Mouse (Mus musculus): Measurements from ENCODE around the gene Ddx24.

GRCm38 (mm10) chr12:103407720-103408119 lies 17.9 kb downstream of the Ddx24 start, which contains the start of gene 9330161L09Rik:
- TF ChIP-seq TCF12 (IDR thresholded peaks at IDR 0.05; ENCODE audit: low read depth, low read length) = no peak
- TF ChIP-seq CTCF (conservative IDR thresholded peaks at IDR 0.05 in 1 of 2, IDR thresholded peaks at IDR 0.05 in 1 of 2; ENCODE audit: low read depth in 2 of 2, low read length in 2 of 2) = no peak
- no peak for TF ChIP-seq ZNF384 (IDR thresholded peaks at IDR 0.05; ENCODE audit: low read depth, low read length)
- TF ChIP-seq MXI1 (IDR thresholded peaks at IDR 0.05; ENCODE audit: low read depth, low read length) = no peak
- TF ChIP-seq POLR2A (IDR thresholded peaks at IDR 0.05; ENCODE audit: low read depth, low read length) = no peak
- TF ChIP-seq USF1 (IDR thresholded peaks at IDR 0.05; ENCODE audit: low read depth, low read length) = no peak
- no peak for TF ChIP-seq MAFK (IDR thresholded peaks at IDR 0.05; ENCODE audit: insufficient replicate concordance, low read length)
- no peak for TF ChIP-seq SIN3A (IDR thresholded peaks at IDR 0.05; ENCODE audit: low read length)
- no peak for TF ChIP-seq GABPA (IDR thresholded peaks at IDR 0.05; ENCODE audit: insufficient replicate concordance, low read depth, low read length)
- TF ChIP-seq ZC3H11A (IDR thresholded peaks at IDR 0.05; ENCODE audit: low read depth, low read length) = no peak
- TF ChIP-seq UBTF (IDR thresholded peaks at IDR 0.05; ENCODE audit: low read depth, low read length) = no peak
- no peak for TF ChIP-seq JUND (conservative IDR thresholded peaks at IDR 0.05; ENCODE audit: low read depth, low read length)
- TF ChIP-seq EP300 (IDR thresholded peaks at IDR 0.05; ENCODE audit: low read length) = no peak
- TF ChIP-seq JUN (IDR thresholded peaks at IDR 0.05; ENCODE audit: insufficient read depth, low read depth, low read length) = no peak
